Mouse (Mus musculus): Measurements from ENCODE around the gene Cd55. TPM values are rescaled to one million over a fixed set of nuclear protein-coding genes. Genes with fewer than 3 reads are reported as not detected.
A peak's percentile ranks its signal among the peaks of the same experiment; 100 is the strongest.
"Not testable (repeated sequence)": the region's sequence is repeated elsewhere in the genome, so short reads cannot be mapped to it uniquely, and the experiment has no call there.

Cd55 gene
- polyA plus RNA-seq, 1 experiment, result 22.2 TPM

DNA sequence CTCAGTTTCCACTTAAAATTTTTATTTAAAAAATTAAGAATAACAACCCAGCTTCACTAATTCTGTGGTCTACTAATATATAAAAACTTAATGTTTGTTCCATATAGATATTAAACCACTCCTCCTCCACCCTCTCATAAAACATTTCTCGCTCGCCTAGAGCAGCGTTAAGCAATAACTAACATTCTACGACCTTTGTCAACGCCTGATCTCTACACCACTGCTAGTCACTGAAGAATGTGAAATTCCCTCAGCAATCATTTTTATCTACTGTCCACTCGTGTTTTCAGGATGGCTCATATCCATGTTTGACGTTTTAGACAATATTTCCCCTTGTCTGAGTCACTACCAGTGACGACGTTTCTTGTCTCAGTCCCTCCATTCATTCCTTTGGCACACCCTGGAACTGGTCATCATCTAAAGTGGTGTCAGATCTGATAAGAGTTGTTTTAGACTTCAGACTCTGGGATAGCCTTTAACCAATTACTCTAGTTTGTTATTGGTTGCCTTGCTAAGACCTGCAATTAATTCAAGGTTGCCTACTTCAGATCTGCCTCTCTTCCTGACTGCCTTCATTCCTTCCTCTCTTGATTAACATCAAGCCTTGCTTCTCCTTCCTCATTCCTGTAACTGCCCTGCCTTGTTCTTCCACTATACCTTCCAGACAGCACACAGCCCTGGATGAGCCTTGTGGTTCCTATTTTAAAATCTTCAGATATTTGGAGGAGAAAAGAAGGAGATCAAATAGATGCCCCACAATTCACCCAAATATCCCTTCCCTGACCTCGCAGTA, 23.5 kb upstream of the Cd55 start:
- TF ChIP-seq CTCF (IDR thresholded peaks at IDR 0.05; ENCODE audit: borderline replicate concordance, insufficient read depth, low read length) (no peak), POLR2A (IDR thresholded peaks at IDR 0.05; ENCODE audit: low read depth, low read length) (no peak)
- Histone ChIP-seq H3K4me1 (ENCODE audit: control insufficient read depth, insufficient read depth, low read length) (no peaks in the 10 kb centered on the region), H3K4me3 (ENCODE audit: insufficient read depth, low read length) (no peak overlapping the region), H3K27ac (ENCODE audit: insufficient read depth, low read length) (no peak overlapping the region)

DNA sequence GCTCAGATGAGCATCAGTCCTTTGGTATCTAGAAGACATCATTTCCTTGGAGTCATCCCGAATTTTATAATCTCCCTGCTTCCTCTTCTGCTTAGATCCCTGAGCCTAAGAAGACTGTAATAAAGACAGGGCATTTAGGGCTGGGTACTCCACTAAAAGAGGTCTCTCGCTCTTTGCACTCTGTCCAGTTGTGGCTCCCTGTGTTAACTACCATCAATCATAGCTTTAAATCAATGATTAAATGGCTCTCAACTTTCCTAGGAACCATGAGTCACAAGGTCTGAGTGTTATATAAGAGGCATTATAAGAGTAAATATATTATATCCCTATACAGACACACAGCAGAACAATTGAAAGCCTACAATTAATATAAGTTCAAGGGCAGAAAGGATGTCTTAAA, 22.8 kb upstream of the Cd55 start:
- Histone ChIP-seq H3K27ac (ENCODE audit: insufficient read depth, low read length) (no peak overlapping the region), H3K4me1 (ENCODE audit: control insufficient read depth, insufficient read depth, low read length) (no peaks in the 10 kb centered on the region), H3K4me3 (ENCODE audit: insufficient read depth, low read length) (no peak overlapping the region)
- TF ChIP-seq CTCF (IDR thresholded peaks at IDR 0.05; ENCODE audit: borderline replicate concordance, insufficient read depth, low read length), result no peak
- TF ChIP-seq POLR2A (IDR thresholded peaks at IDR 0.05; ENCODE audit: low read depth, low read length), result no peak

DNA sequence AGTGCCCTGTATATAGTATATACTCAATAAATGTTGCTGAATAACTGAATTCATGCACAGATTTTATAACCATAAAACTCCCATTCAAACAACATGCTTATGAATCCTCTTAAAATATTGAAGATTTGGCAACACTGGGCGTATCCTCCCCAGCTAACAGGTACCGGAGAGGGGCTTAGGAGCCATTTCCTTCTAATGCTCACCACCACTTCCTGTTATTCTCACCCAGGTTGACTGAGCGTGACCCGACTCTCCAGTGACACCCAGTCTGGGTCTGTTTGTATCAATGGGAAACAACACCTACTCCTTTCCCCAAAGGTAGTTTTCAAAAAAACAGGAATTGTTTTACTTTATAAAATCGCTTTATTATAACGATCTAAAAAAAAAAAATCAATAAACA, 12.4 kb upstream of the Cd55 start:
- TF ChIP-seq CTCF (IDR thresholded peaks at IDR 0.05; ENCODE audit: borderline replicate concordance, insufficient read depth, low read length), result no peak
- TF ChIP-seq POLR2A (IDR thresholded peaks at IDR 0.05; ENCODE audit: low read depth, low read length), result no peak
- Histone ChIP-seq H3K4me3 (ENCODE audit: insufficient read depth, low read length) (no peak overlapping the region), H3K27ac (ENCODE audit: insufficient read depth, low read length) (no peak overlapping the region), H3K4me1 (ENCODE audit: control insufficient read depth, insufficient read depth, low read length) (no peaks in the 10 kb centered on the region)

DNA sequence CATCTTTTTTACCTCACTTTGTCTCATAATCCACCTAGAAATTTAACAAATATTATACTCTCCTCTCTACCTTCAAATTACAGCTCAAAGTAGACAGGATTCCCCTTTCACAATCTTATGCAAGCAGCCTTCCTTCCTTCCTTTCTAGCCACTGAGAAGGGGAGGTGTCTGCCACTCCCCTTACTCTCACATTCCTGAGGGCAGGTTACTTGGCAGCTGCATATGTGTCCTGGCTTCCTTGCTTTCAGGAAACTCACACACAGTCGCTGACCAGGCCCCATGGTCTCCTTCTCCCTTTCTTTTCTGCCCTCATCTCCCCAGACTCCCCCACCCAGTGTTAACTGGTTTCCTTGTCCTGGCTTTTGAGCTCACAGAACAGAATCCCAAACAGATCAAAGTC, 11.7 kb upstream of the Cd55 start:
- Histone ChIP-seq H3K27ac (ENCODE audit: insufficient read depth, low read length) (no peak overlapping the region), H3K4me1 (ENCODE audit: control insufficient read depth, insufficient read depth, low read length) (no peaks in the 10 kb centered on the region), H3K4me3 (ENCODE audit: insufficient read depth, low read length) (no peak overlapping the region)
- TF ChIP-seq POLR2A (IDR thresholded peaks at IDR 0.05; ENCODE audit: low read depth, low read length) (no peak), CTCF (IDR thresholded peaks at IDR 0.05; ENCODE audit: borderline replicate concordance, insufficient read depth, low read length) (no peak)

DNA sequence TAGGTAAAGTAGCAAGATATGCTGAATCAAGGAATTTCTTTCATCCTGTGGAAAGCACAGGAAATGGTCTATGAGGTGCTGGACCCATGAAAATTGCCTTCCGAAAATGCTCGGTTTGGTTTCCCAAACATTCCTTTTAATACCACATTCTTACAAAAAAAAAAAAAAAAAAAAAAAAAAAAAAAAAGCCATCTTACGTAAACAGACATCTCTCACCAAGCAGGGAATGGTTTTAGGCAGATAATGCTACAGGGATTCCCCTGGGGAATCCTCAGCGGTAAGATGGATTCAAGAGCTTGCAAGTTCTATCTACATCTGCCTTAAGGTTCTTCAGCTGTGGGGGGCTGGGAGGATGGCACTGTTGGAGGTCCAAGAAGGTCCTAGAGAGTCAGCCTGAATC, 7.5 kb upstream of the Cd55 start:
- TF ChIP-seq POLR2A (IDR thresholded peaks at IDR 0.05; ENCODE audit: low read depth, low read length) (no peak), CTCF (IDR thresholded peaks at IDR 0.05; ENCODE audit: borderline replicate concordance, insufficient read depth, low read length) (no peak)
- Histone ChIP-seq H3K4me1 (ENCODE audit: control insufficient read depth, insufficient read depth, low read length) (no peaks in the 10 kb centered on the region), H3K4me3 (ENCODE audit: insufficient read depth, low read length) (no peak overlapping the region), H3K27ac (ENCODE audit: insufficient read depth, low read length) (no peak overlapping the region)

DNA sequence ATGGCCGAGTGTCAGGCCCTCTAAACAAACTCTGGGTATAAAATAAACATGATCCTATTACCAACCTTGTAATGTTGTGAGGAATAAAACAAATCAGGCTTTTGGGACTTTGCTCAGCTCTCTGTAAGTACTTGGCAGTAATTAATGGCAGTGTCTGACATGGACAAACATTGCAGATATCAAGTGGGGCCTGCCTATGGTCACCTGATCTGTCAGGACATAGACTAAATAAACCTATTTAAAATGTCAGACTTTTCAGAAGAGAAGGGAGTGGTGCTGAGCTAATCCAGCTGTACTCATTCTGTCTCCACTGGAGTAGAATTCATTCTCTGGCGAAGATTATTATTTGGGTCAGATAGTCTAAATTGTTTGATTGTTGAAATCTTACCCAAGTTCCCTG, 4.9 kb upstream of the Cd55 start:
- TF ChIP-seq CTCF (IDR thresholded peaks at IDR 0.05; ENCODE audit: borderline replicate concordance, insufficient read depth, low read length) (no peak), POLR2A (IDR thresholded peaks at IDR 0.05; ENCODE audit: low read depth, low read length) (no peak)
- Histone ChIP-seq H3K4me3 (ENCODE audit: insufficient read depth, low read length) (no peak overlapping the region), H3K27ac (ENCODE audit: insufficient read depth, low read length) (no peak overlapping the region), H3K4me1 (ENCODE audit: control insufficient read depth, insufficient read depth, low read length) (no peaks in the 10 kb centered on the region)

DNA sequence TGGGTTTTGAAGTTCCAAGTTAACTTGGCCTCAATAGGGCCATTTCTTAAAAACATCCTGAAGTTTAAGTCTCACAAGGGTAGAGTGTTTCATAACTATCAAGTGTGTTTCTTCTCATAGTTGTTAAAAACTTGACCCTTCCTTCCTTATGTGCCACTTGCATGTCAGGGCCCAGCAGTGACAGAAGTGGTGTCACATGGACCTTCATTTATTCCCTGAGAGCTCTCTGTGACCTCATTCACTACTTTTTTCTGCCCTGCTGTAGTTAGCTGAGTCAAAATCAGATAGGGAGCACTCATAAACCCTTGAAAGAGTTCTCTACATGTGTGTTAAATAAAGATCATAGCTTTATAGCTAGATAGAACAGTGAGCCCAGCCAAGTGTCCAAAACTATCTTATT, 1.6 kb upstream of the Cd55 start:
- H3K4me3 ChIP-seq (ENCODE audit: insufficient read depth, low read length), result no peak overlapping the region

DNA sequence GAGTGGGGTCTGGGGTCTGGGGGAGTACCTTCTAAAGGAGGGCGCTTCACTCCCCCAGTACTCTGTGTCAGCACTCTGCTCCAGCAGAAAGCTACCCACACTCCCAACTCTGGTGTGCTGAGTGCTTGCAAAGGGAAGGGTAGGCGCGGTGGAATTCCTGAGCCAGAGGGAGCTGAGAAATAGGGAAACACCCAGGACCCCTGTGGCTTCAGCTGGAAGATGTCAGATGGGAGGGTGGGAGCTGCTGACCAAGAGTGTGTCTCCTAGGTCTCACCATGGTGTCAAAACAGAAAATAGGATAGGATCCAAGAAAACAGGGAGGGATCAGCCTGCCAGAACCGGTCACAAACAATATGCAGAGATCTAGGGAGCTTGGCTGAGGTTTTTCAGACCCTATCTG, 323 bp upstream of the Cd55 start:
- no peak for TF ChIP-seq CTCF (IDR thresholded peaks at IDR 0.05; ENCODE audit: borderline replicate concordance, insufficient read depth, low read length)
- TF ChIP-seq POLR2A (IDR thresholded peaks at IDR 0.05; ENCODE audit: low read depth, low read length), result no peak
- Histone ChIP-seq H3K27ac (ENCODE audit: insufficient read depth, low read length) (no peak overlapping the region), H3K4me3 (ENCODE audit: insufficient read depth, low read length) (peak overlapping the region; percentile 69), H3K4me1 (ENCODE audit: control insufficient read depth, insufficient read depth, low read length) (no peaks in the 10 kb centered on the region)

More for the DNA sequence above, 1.6 kb upstream of the Cd55 start:
- TF ChIP-seq CTCF (IDR thresholded peaks at IDR 0.05; ENCODE audit: borderline replicate concordance, insufficient read depth, low read length), result no peak
- no peak for TF ChIP-seq POLR2A (IDR thresholded peaks at IDR 0.05; ENCODE audit: low read depth, low read length)
- no peak overlapping the region for H3K27ac ChIP-seq (ENCODE audit: insufficient read depth, low read length)
- H3K4me1 ChIP-seq (ENCODE audit: control insufficient read depth, insufficient read depth, low read length), result no peaks in the 10 kb centered on the region

DNA sequence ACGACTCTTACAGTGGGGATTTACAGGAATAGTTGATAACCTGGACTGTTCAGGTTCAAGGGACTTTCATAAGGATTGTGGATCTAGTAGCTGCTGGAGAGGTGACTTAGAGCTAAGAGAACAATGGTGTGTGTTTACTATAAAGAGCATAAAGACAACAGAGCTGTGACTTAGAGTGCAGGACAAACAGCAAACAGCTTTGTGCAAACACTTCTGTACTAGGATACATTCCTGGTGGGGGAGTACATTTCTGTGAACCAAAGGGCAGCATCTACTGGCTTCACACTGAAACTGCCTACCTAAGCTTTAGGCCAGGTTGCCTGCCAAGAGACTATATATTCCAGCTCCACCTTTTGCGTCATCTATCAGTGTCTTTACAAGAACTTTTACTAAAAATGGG, 7.4 kb downstream of the Cd55 start:
- Histone ChIP-seq H3K4me1 (ENCODE audit: control insufficient read depth, insufficient read depth, low read length) (no peaks in the 10 kb centered on the region), H3K27ac (ENCODE audit: insufficient read depth, low read length) (no peak overlapping the region), H3K4me3 (ENCODE audit: insufficient read depth, low read length) (no peak overlapping the region)
- TF ChIP-seq CTCF (IDR thresholded peaks at IDR 0.05; ENCODE audit: borderline replicate concordance, insufficient read depth, low read length) (no peak), POLR2A (IDR thresholded peaks at IDR 0.05; ENCODE audit: low read depth, low read length) (no peak)

DNA sequence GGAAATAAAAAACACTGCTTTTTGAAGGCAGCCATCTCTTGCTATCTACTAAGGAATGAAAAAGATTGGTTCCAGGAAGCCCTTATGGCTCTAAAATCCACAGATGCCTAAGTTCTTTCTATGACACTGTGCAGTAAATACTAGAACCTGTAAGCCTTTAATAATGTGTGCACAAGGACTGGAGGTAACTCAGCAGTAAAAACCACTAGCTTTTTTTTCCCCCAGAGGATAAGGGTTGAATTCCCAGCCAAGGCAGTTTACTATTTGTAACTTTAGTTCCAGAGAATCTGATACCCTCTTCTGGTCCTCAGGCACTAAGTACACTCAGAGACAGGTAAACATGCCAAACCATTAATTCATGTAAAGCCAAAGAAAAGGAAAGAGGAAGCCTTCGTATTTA, 19.6 kb downstream of the Cd55 start:
- H3K4me3 ChIP-seq (ENCODE audit: insufficient read depth, low read length); H3K27ac ChIP-seq (ENCODE audit: insufficient read depth, low read length); H3K4me1 ChIP-seq (ENCODE audit: control insufficient read depth, insufficient read depth, low read length): not testable (repeated sequence)

DNA sequence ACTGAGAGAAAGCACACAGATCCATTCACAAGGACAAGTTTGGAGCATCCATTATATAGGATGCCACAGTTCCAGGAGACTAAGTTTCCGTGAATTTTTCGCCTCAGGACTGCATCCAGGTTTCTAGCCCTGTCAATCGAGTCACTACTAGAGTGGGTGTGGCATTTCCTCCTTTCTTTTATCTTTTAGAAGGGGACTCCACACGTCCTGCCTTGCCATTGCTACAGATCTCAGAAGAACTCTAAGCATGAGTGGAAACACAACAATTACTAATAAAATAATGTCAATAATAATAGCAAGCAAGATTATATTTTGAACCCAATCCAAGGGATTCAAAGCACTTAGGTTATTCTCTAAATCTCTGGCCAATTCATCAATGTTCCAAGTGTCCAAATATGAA, 31.6 kb downstream of the Cd55 start:
- Histone ChIP-seq H3K4me3 (ENCODE audit: insufficient read depth, low read length) (no peak overlapping the region), H3K4me1 (ENCODE audit: control insufficient read depth, insufficient read depth, low read length) (no peaks in the 10 kb centered on the region), H3K27ac (ENCODE audit: insufficient read depth, low read length) (no peak overlapping the region)
- no peak for TF ChIP-seq POLR2A (IDR thresholded peaks at IDR 0.05; ENCODE audit: low read depth, low read length)
- no peak for TF ChIP-seq CTCF (IDR thresholded peaks at IDR 0.05; ENCODE audit: borderline replicate concordance, insufficient read depth, low read length)

DNA sequence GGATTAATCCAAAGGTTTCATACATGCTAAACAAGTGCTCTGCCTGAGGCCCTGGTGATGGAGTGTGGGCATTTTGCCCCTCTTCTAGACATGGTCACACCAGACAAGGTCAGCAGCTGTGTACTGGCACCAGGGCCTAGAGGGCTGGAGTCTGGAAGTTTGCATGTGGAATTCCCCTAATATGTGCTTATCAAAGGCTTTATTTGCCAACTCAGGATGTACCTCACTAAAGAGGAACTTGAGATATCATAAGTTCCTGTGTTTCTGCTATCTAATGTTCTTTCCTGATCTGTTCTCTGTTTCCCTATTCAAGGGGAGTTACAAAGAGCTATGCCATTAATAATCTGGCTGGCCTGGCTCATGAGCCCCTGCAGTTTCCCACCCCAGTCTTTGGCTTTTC, 33.9 kb downstream of the Cd55 start:
- not testable (repeated sequence) for H3K4me3 ChIP-seq (ENCODE audit: insufficient read depth, low read length); H3K27ac ChIP-seq (ENCODE audit: insufficient read depth, low read length); H3K4me1 ChIP-seq (ENCODE audit: control insufficient read depth, insufficient read depth, low read length)

DNA sequence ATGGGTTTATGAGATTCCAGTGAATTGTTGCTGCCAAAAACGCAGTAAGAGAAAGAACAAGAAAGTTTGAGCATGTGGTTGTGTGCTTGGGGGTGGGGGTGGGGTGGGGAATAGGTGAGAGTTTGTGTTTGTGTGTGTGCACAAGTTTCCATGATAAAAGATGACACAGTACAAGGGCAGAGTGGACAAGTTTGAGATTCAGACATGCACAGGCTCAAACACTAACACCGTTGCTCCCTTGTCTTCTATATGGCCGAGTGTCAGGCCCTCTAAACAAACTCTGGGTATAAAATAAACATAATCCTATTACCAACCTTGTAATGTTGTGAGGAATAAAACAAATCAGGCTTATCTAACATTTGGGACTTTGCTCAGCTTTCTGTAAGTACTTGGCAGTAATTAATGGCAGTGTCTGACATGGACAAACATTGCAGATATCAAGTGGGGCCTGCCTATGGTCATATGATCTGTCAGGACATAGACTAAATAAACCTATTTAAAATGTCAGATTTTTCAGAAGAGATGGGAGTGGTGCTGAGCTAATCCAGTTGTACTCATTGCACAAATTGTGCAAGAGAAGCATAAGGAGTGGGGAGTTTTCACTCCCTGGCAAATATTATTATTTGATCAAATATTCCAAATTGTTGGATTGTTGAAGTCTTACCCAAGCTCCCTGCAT, 35.2 kb downstream of the Cd55 start:
- not testable (repeated sequence) for H3K27ac ChIP-seq (ENCODE audit: insufficient read depth, low read length); H3K4me3 ChIP-seq (ENCODE audit: insufficient read depth, low read length); H3K4me1 ChIP-seq (ENCODE audit: control insufficient read depth, insufficient read depth, low read length)
